Mouse (Mus musculus) hindbrain, embryonic 14.5 days (tissue): ENCODE measurements around the gene Cdcp2. TPM values are rescaled to one million over a fixed set of nuclear protein-coding genes. Genes with fewer than 3 reads are reported as not detected.
"Not testable (repeated sequence)": the region's sequence is repeated elsewhere in the genome, so short reads cannot be mapped to it uniquely, and the experiment has no call there.

Experiments
- ATAC-seq: fragments of 200-750 bp; cut with Nextera tagmentation; 2 replicates; pipeline ENCODE4 v1.8.0; 2017; ENCODE audit warnings: moderate number of reproducible peaks, mild to moderate bottlenecking, moderate TSS enrichment, moderate library complexity; ENCODE audit not compliant: low FRiP score
- DNase-seq: peaks from one replicate; pipeline ENCODE4 v3.0.0-alpha.2; 2015; ENCODE audit warnings: low spot score
- H3K27ac ChIP-seq: fragments of 300-500 bp; sonication (generic); 2 replicates; pipeline ENCODE4 v1.5.1; 2014; ENCODE audit warnings: mild to moderate bottlenecking, moderate library complexity
- H3K27me3 ChIP-seq: fragments of 300-500 bp; sonication (generic); 2 replicates; pipeline ENCODE4 v1.6.1; 2014; ENCODE audit warnings: mild to moderate bottlenecking, low read length, mixed read lengths; ENCODE audit not compliant: control insufficient read depth, insufficient read depth
- H3K36me3 ChIP-seq: fragments of 300-500 bp; sonication (generic); replicated peaks from 2 replicates; pipeline ENCODE4 v1.6.1; 2014; ENCODE audit not compliant: control insufficient read depth, insufficient read depth
- H3K4me1 ChIP-seq: fragments of 300-500 bp; sonication (generic); replicated peaks from 2 replicates; pipeline ENCODE4 v1.6.1; 2014; ENCODE audit warnings: antibody characterized with exemption, low read length, mixed read lengths; ENCODE audit not compliant: control insufficient read depth, insufficient read depth
- H3K4me2 ChIP-seq: fragments of 300-500 bp; sonication (generic); replicated peaks from 2 replicates; pipeline ENCODE4 v1.6.1; 2014; ENCODE audit warnings: mild to moderate bottlenecking, moderate library complexity
- H3K4me3 ChIP-seq: fragments of 300-500 bp; sonication (generic); replicated peaks from 2 replicates; pipeline ENCODE4 v1.5.1; 2014; ENCODE audit warnings: mild to moderate bottlenecking, low read length
- H3K9ac ChIP-seq: fragments of 300-500 bp; sonication (generic); 2 replicates; pipeline ENCODE4 v1.6.1; 2014
- H3K9me3 ChIP-seq: fragments of 300-500 bp; sonication (generic); 2 replicates; pipeline ENCODE4 v1.6.1; 2016; ENCODE audit warnings: low read length; ENCODE audit not compliant: control insufficient read depth
- WGBS: fragments of 180-500 bp; shearing (Covaris S2); extraction: QIAGEN DNeasy Blood & Tissue Kit; methylation state at CpG from one replicate; pipeline ENCODE4 v1.1.7; 2014; 5-methylcytosine and 5-hydroxymethylcytosine counted together
- polyA plus RNA-seq: library from polyadenylated mRNA; unstranded; fragments of >200 nt; fragmentation: Nextera tagmentation; extraction: Ambion mirVana; gene quantifications from 2 replicates; pipeline ENCODE4 v1.2.1, GENCODE M21; 2014

Gene Cdcp2
- polyA plus RNA-seq, 1 experiment from 2014 or later: not detected

GRCm38 (mm10) chr4:107102220-107102619 lies 5.5 kb downstream of the Cdcp2 start:
- DNase-seq (no peak), ATAC-seq (no peak)
- WGBS: 80% methylated on average over 8 of the region's 8 CpGs
- Histone ChIP-seq H3K27ac (no peak overlapping the region), H3K4me1 (peaks cover 7% of the 10 kb centered on the region), H3K36me3 (no peaks in the 10 kb centered on the region), H3K4me2 (no peak overlapping the region), H3K4me3 (no peak overlapping the region), H3K9ac (no peak overlapping the region), H3K9me3 (no peaks in the 10 kb centered on the region), H3K27me3 (no peaks in the 10 kb centered on the region)

- no peaks in the 10 kb centered on the region for H3K9me3 ChIP-seq
- ATAC-seq (no peak), DNase-seq (no peak)
- H3K27me3 ChIP-seq: no peaks in the 10 kb centered on the region
- H3K4me1 ChIP-seq: peaks cover 13% of the 10 kb centered on the region
- H3K4me3 ChIP-seq: no peak overlapping the region
- H3K4me2 ChIP-seq: no peak overlapping the region
- H3K36me3 ChIP-seq: no peaks in the 10 kb centered on the region
- no peak overlapping the region for H3K27ac ChIP-seq
- 90% methylated on average over 16 of the region's 16 CpGs for WGBS
- H3K9ac ChIP-seq: no peak overlapping the region
Measured at GRCm38 (mm10) chr4:107106777-107107176, 10.1 kb downstream of the Cdcp2 start.

GRCm38 (mm10) chr4:107108291-107108731 lies 11.6 kb downstream of the Cdcp2 start:
- Histone ChIP-seq H3K36me3 (no peaks in the 10 kb centered on the region), H3K9me3 (no peaks in the 10 kb centered on the region), H3K4me2 (no peak overlapping the region), H3K4me1 (peaks cover 13% of the 10 kb centered on the region), H3K27ac (0 out of 2 replicates have a peak overlapping the region, but pooled peaks have one; percentile 51), H3K9ac (no peak overlapping the region), H3K27me3 (no peaks in the 10 kb centered on the region), H3K4me3 (no peak overlapping the region)
- WGBS: 23% methylated on average over 13 of the region's 13 CpGs
- ATAC-seq (peak; percentile 56; the same call in 1 of the 2 replicates), DNase-seq (peak; percentile 29)

- not testable (repeated sequence) for H3K27me3 ChIP-seq, H3K36me3 ChIP-seq, H3K9me3 ChIP-seq, H3K4me2 ChIP-seq, H3K9ac ChIP-seq, H3K4me3 ChIP-seq, ATAC-seq, DNase-seq, H3K27ac ChIP-seq
- peaks cover 13% of the 10 kb centered on the region for H3K4me1 ChIP-seq
- WGBS: 94% methylated on average over 6 of the region's 6 CpGs
Measured at GRCm38 (mm10) chr4:107109181-107109580, 12.5 kb downstream of the Cdcp2 start.

GRCm38 (mm10) chr4:107114278-107114677 lies 17.6 kb downstream of the Cdcp2 start:
- no peaks in the 10 kb centered on the region for H3K36me3 ChIP-seq
- no peak for DNase-seq
- no peak overlapping the region for H3K27ac ChIP-seq
- no peaks in the 10 kb centered on the region for H3K4me1 ChIP-seq
- no peak overlapping the region for H3K4me2 ChIP-seq
- no peak overlapping the region for H3K4me3 ChIP-seq
- no peak overlapping the region for H3K9ac ChIP-seq
- 64% methylated on average over 8 of the region's 8 CpGs for WGBS
- ATAC-seq: no peak
- no peaks in the 10 kb centered on the region for H3K27me3 ChIP-seq
- no peaks in the 10 kb centered on the region for H3K9me3 ChIP-seq

GRCm38 (mm10) chr4:107117741-107118385 lies 21.2 kb downstream of the Cdcp2 start:
- Histone ChIP-seq H3K4me3 (no peak overlapping the region), H3K9ac (no peak overlapping the region), H3K4me2 (no peak overlapping the region), H3K36me3 (no peaks in the 10 kb centered on the region), H3K9me3 (no peaks in the 10 kb centered on the region), H3K4me1 (no peaks in the 10 kb centered on the region), H3K27ac (no peak overlapping the region), H3K27me3 (no peaks in the 10 kb centered on the region)
- ATAC-seq (no peak), DNase-seq (no peak)
- 84% methylated on average over 2 of the region's 2 CpGs for WGBS

GRCm38 (mm10) chr4:107119056-107119455 lies 22.4 kb downstream of the Cdcp2 start:
- Histone ChIP-seq H3K4me3 (no peak overlapping the region), H3K36me3 (no peaks in the 10 kb centered on the region), H3K4me2 (no peak overlapping the region), H3K9me3 (no peaks in the 10 kb centered on the region), H3K27ac (no peak overlapping the region), H3K27me3 (no peaks in the 10 kb centered on the region), H3K9ac (no peak overlapping the region), H3K4me1 (no peaks in the 10 kb centered on the region)
- WGBS: 73% methylated on average over 4 of the region's 4 CpGs
- no peak for ATAC-seq
- DNase-seq: no peak

- H3K9me3 ChIP-seq: no peaks in the 10 kb centered on the region
- WGBS: 93% methylated on average over 6 of the region's 6 CpGs
- no peaks in the 10 kb centered on the region for H3K36me3 ChIP-seq
- ATAC-seq (no peak), DNase-seq (no peak)
- no peaks in the 10 kb centered on the region for H3K27me3 ChIP-seq
- no peak overlapping the region for H3K4me2 ChIP-seq
- H3K9ac ChIP-seq: no peak overlapping the region
- H3K27ac ChIP-seq: no peak overlapping the region
- H3K4me3 ChIP-seq: no peak overlapping the region
- no peaks in the 10 kb centered on the region; the same call in 1 of the 2 replicates for H3K4me1 ChIP-seq
Measured at GRCm38 (mm10) chr4:107120676-107121075, 24.0 kb downstream of the Cdcp2 start.

GRCm38 (mm10) chr4:107121165-107121943 lies 24.7 kb downstream of the Cdcp2 start:
- DNase-seq (peak; percentile 64), ATAC-seq (peak; percentile 82)
- H3K4me3 ChIP-seq: no peak overlapping the region
- H3K4me1 ChIP-seq: peaks cover 4% of the 10 kb centered on the region
- H3K9ac ChIP-seq: no peak overlapping the region
- no peaks in the 10 kb centered on the region for H3K36me3 ChIP-seq
- H3K4me2 ChIP-seq: no peak overlapping the region
- H3K27ac ChIP-seq: no peak overlapping the region
- H3K27me3 ChIP-seq: no peaks in the 10 kb centered on the region
- WGBS: 40% methylated on average over 12 of the region's 12 CpGs
- no peaks in the 10 kb centered on the region for H3K9me3 ChIP-seq
